Mouse (Mus musculus) left cerebral cortex, adult 8-10 months (tissue): ENCODE measurements around the gene Tpo. TPM values are rescaled to one million over a fixed set of nuclear protein-coding genes. Genes with fewer than 3 reads are reported as not detected.
A peak's percentile ranks its signal among the peaks of the same experiment; 100 is the strongest.

Experiments used
- DNase-seq, 2 experiments: peaks; one replicate each; pipeline ENCODE4 v3.0.0; 2022; ENCODE audit warnings: low spot score in 2 of 2
- total RNA-seq, 4 experiments: library from RNA; stranded (reverse); gene quantifications; 2 replicates each; pipeline ENCODE4 v1.2.4; 2022

Tpo gene
- total RNA-seq, result under 1 TPM; 0.44 to 0.72 (median 0.68) TPM

- DNase-seq, result no peak
Measured at GRCm38 (mm10) chr12:30132524-30132923, at the start of gene Tpo. Tpo (minus strand) TSS chr12:30132624.

GRCm38 (mm10) chr12:30181721-30182120, 49.3 kb upstream of the Tpo start:
- DNase-seq, result no peak

DNA sequence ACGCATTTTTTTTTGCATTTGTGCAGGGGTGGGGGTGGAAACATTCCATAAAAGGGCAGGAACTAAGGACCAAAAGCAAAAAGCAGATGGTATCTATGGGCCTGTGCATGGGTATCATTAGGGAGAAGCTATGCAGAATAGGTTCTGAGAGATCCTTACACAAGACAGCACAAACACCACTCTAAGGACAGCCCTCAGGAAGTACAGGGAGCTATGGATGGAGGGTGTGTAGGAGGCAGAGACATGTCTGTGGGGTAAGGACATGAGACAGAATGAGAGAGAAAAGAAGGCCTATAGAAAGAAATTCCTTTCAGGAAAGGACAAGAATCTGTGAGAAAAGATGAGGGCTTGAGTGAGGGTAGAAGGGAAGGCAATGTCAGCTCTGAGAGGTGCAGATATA, 47.2 kb upstream of the Tpo start:
- DNase-seq, result no peak

DNA sequence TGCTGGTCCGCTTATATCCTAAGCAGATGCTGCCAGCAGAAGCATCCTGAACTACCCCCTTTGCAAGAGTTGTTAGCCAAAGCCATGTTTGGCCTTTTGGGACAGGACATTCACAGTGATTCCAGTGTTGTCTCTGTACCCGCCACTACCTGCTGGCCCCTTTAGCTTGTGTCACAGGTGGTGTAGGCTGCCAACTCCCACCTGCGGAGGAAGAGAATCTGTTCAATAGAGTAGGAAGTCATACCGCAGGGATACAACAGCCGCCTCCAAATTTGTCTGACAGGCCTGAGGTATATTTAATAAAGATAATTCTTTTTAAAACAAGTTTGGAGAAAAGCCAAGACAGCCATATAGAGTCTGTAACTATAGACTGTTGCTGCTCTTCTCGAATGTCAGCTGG, 45.5 kb upstream of the Tpo start:
- no peak for DNase-seq

- DNase-seq, result no peak
Measured at GRCm38 (mm10) chr12:30177529-30177928, 45.1 kb upstream of the Tpo start.

DNA sequence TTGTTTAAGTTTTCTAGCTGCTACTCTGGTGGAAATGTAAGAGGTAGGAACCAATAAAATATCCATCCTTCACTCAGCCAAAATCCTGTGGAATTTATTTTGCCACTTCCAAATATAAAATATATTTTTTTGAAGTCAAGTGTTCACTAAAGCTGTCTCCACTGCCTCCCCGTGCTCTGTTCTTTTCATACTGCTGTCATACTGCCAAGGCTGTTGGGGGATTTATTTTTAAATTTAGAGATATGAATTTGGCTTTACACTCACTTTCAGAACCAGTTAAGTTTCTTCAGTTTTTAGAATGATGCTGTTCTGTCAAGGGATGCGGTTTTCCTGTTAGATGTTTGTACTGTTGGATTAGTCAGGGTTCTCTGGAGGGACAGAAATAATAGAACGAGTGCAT, 36.1 kb upstream of the Tpo start:
- DNase-seq, result no peak

DNA sequence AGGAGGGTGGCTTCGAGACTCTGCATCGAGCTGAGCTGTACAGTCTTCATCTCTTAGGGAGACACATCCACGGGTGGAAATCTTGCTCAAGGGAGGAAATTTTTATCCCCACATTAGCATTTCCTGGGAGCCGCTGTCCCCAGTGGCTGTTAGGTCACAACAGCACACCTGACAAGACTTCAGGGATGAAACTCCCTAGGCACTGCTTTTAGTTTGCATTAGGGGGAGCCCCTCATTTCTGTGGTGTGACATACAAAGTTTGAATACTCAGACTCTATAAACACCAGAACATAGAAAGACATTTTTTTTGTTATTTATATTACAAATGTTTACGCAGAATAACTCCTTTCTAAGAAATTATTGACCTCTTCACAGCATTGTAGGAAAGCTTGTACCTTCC, 32.1 kb upstream of the Tpo start:
- DNase-seq, result no peak

DNA sequence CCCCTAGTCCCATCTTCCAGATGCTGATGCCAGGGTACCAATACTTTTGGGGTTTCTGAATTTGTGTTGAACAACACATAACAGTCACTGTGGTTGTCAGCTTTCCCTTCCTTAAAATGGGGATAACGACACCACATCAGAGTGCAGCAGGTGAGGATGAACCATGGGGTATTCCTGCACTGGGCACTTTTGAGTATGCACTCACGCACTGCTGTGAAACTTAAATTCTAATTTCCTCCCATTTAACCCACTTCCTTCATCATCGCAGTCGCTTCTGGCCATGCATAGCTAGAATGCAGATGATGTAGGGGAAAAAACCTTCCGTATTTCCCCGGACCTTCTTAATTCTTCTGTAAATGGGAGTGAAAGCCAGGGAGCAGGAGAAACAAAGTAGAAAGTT, 31.6 kb upstream of the Tpo start:
- DNase-seq, result no peak

GRCm38 (mm10) chr12:30161731-30162406, 29.4 kb upstream of the Tpo start:
- DNase-seq, result no peak

- DNase-seq, result no peak
Measured at GRCm38 (mm10) chr12:30160475-30160874, 28.1 kb upstream of the Tpo start.

- DNase-seq, result no peak
Measured at GRCm38 (mm10) chr12:30159788-30160187, 27.4 kb upstream of the Tpo start.

DNA sequence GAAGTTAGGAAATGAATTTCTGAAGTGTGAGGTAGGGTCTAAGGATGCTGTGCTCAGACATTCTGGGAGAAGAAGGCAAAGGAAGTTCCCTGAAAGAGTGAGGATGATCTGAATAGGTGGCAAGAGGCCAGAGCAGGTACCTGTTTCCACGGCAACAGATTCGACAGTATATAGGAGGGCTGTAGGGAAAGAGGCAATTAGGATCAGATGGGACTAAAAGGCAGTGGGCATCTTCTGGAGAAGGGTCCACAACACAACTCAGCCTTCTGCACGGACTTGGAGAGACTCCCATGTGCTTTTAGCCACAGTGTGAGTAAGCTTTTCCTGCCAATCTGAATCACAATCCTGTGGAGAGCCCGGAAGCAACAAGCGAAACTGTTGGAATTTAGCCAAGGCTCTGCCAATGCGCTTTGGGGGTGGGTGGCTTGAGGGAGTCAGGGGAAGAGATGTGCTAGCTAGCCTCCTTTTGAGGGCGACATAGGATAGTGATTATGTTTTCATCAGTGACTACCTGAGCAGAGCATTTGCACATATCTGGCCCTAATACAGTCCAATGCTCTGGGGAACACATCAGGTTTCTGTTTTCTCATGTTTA, 21.8 kb upstream of the Tpo start:
- no peak for DNase-seq

GRCm38 (mm10) chr12:30142085-30142484, 9.7 kb upstream of the Tpo start:
- DNase-seq, result no peak

GRCm38 (mm10) chr12:30129411-30129716, 3.1 kb downstream of the Tpo start:
- no peak for DNase-seq

DNA sequence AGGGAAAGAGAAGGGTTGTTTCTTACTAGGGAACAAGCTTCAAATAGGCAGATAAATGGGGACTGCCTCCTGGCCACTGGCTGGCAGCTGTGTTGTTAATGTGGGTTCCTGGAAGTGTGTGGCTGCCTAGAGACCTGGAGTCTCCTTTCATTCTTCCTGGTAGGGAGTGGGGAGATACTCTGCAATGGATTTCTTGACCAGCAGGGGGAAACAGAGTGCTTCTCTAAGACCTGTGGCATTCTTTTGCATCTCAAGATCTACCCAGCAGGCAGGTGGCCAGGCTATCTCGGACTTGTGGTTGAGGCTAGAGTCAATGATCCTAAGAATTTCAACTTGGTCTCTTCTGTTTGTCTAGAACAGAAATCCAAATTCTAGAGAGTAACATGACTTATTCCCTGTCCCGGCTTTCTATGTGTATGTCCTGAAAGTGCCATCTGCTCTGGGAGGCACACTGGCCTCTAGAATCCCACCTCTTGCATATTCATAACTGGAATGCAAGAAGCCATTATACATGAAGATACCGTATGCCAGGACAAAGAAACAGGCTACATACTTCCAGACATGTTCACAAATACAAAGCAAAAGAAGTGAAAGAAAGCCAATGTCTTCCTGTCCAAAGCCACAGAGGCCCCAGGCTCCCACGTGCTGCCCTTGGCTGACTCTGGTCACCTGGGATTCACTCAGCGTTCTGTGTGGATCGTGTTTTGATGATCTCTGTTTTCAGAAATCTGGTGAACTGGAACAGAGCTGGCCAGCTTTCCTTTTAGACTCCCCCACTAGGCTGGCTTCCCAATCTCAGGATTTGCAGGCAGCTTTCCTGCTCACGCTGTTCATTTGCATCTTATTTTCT, 3.6 kb downstream of the Tpo start:
- DNase-seq, result peak; percentile 42 to 50

DNA sequence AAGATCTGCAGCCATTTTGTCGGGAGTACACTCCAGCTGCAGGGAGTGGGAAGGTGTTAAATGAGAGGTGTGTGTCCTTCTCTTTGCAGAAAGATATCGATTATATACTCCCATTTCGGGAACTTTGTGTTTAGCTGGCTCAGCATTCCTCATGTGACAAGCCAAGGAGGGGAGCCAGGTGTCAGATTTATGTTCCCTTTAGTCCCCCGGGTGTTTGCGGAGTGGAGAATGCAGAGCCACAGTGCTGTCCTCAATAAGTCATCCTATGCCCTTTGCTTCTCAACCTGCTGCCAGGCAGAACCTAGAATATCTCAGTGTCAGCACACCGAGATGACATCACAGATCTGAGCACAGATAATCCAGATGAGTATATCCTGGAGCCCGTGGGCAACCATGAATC, 10.1 kb downstream of the Tpo start:
- no peak for DNase-seq

DNA sequence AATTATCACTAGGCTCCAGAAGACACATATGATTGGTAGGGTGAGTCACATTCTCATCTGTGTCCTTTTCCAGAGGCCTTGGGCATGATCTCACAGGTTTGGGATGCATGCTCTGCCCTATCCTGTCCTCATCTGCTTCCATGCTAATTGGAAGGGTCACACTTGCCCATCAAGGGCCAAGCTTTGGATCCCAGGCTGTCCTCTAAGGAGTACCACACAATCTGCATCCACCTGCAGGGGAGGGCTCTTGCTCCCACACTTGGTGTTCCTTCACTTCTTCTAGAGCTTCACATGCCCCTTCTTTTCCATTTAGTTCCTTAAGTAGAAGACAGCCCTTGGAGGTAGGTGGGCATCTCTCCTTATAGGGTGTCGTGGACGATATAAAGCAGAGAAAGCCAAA, 20.2 kb downstream of the Tpo start:
- no peak for DNase-seq

DNA sequence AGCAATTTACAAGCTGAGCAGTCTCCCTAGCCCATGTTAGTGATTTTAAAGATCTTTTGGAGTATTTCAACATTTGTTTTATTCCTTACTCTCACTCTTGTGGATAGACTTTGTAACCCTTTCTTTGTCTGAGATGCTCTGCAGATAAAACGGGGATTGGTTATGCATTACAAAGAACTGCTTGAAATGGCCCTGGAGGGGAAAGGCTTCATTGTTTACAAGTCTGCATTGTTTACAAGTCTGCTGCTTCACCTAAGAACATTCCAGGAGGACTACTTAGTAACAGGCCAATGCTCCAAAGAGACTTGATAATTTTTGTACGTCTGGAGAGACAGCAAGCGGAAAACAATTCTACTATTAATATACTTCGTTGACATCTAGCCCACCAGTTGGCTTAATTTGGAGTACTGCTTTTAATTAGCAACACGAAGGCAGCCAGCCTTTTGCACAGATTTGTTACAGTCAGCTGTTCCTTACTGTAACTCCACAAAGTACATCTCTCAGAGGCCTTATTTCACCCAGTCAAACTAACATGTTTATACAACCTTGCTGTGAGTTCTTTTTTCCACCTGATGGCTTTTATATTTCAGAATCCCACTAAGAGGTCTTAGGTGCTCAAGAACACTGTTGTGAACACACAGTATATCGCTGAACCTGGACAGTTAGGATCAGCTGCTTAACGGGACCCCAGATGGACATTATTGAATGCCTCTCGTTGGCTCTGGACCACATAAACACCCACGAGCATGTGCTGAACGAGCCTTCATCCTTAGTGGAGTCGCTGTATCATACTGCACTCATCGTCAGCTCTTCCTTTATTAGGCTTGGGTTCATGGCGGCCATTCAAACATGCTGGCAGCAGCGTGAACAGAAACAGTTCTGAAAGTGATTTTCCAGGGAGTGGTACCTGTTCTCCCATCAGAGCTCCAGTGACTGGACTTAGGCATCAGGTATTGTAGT, 22.5 kb downstream of the Tpo start:
- DNase-seq, result no peak

DNA sequence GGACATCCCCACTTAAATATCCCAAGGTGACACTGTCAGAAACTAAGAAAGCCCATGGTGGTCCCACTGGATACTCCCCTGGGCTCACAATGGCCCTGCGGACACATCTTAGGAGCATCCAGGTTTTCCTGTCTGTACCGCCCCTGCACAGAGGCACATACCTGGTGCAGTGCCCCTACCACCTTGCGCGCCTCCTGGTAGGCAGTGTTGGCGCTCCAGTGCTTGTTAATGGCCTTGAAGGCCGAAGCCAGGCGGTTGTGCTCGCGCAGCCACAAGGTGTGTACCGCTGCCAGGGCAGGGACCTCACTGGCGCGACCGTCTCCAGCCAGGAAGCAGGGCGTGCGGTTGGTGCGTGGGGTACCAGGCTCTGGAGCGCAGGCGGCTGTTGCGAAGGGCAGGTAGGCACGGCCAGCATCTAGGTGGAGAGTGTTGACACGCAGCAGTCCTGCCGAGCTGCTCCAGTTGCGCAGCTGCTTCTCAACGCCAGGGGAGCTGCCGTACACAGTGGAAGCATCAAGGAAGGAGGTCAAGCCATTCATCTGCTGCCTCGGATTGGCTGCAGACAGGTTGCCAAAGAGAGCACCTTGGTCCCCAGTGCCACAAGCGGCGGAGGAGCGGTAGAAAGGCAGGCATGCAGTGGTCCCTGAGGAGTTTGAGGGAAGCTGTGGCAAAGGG, 29.4 kb downstream of the Tpo start:
- no peak for DNase-seq

DNA sequence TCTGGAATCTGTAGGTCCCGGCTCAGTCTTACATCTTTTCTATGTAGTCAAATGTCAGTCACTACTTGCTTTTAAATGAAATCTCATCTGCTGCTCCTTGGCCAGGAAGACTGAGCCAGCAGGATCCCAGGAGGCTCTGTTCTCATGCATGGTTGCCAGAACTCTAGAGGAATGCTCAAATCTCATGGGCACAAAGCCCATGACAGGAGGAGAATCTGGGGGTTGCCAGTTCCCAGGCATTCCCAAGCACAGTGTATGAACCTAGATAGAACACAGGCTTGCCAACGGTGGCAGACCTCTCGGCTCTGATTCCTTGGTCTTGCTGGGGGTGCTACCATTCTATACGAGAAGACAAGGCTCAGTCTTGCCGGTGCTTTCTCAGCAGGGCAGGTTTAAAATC, 40.3 kb downstream of the Tpo start:
- no peak for DNase-seq

DNA sequence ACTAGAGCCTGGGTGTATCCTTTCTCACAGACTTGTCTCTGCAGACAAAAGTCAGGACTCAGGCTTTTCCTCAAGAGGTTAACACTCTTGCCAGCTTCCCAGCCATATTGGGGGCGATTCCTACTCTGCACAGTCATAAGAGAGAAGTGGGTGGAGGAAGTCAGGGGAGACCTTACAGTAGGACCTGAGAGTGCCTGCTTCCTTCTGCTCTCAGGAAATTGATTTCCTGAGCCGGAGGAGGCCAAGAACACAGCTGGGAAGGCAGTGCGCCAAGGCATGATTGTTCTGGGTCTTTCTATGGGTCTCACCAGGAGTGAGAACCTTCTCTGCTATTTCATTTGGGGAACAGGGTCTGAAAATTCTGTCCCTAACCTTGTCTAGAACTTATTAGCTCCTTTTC, 48.5 kb downstream of the Tpo start:
- DNase-seq, result no peak
